Mouse (Mus musculus): ENCODE measurements around the gene Sycp1.

The Sycp1 gene

DNA sequence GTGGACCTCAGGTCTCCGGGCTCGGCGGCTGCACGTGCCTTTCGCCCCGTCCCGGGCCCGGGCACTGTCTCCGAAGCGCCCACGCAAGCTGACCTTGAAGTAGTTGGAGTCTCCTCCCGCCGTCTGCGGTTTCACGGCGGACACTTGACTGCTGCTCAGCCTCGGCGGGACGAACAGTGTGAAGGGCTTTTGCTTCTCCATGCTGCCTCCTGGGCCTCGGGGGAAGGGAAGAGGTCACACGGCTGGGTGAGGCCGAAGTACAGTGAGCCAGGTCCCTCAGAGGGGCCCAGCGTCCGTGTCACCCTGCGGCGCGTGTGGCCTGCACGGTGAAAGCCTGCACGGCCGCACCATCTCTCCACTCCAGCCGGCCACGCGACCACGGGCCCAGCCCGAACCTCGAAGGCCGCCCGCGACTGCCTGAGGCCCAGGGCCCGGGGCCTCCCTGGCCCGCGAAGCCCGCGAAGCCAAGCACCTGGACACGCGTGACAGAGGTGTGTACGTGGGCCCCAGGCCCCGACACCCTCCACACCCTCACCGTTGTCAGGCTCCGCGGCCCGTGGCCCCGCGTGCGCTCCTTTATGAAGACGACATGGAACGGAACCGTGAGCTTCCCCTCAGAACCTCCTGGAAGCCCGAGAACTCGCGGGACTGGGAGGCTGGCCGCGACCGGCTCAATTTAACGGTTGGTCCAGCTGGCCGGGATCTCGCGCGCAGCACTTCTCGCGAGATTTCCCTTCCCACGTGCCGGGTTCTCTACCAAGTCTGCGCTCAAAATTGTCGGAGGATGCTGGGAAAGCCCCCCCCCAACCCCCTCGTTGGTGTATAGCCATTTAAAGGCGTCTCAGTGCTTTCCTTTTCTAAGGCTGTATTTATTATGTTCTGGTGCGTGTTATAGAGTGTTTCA is at the start of gene Sycp1:
Gene Sycp1 (minus strand): TSS at position 650 of the 904 bp plus-strand sequence.
- no peak for DNase-seq

DNA sequence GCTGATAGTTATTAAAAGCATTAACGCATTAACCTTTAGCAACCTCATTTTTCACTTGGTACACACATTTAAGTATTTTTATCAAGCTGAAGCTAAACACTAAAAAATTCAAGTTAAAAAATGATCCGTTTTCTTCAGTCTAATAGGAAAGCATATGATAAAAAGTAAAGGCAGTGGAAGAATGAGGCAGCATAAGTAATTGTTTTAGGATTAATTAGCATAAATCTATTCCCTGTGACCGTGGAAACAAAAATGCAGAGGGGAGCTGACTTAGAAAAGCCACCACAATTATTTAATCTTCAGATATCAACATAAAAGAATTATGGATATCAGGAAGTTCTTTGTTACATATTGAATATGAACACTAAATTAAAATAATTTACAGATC is 44.4 kb upstream of the Sycp1 start:
- DNase-seq: no peak

DNA sequence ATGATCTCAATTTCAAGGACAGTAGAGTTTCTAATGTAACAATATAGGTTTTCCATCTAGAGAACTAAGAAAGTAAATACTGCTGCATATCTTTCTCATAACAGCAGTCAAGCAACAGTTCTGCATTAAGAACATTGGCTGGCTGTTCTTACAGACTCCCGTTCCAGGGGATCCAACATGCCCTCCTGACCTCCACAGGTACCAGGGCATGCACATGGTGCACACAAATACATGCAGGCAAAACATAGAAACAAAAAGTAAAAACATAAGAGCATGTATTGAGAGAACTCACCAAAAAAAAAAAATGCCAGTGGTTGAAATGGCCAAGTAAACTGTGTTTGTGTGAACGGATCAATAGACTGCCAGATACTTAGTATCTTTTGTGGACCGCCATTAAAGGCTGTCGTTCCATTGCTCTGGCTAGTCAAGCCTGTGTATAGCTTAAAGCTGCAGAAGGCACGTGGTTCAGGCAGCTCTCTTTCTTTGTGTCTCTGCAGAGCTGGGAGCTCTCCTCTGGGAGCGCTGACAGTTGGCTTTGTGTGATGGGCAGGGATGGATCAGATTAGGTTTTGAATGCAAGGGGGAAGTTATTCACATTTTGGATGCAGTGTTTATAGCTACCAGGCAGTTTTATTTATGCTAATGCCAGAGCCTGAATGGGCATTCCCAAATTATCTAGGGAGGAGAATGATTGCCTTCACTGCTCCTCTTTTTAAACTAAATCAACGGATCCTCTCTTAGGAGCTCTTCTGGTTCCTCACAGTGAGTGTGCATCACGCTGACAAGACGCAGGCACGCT is 43.8 kb upstream of the Sycp1 start:
- no peak for DNase-seq

DNA sequence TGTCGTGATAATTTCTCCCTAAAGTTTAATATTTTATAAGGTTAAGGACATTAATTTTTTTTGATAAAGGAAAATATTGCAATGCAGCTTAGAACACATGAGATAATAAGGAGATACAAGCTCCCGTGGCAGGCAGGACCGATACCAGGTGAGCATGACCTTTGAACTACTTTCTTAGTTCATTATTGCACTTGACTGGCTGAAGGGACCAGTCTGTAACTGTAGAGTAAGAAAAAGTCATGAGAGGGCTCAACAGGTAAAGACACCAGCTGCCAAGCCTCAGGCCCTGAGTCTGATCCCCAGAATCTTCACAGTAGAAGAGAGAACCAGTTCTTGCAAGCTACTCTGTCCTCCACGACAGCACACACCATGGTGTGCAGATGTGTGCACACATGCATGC is 41.0 kb upstream of the Sycp1 start:
- no peak for DNase-seq

DNA sequence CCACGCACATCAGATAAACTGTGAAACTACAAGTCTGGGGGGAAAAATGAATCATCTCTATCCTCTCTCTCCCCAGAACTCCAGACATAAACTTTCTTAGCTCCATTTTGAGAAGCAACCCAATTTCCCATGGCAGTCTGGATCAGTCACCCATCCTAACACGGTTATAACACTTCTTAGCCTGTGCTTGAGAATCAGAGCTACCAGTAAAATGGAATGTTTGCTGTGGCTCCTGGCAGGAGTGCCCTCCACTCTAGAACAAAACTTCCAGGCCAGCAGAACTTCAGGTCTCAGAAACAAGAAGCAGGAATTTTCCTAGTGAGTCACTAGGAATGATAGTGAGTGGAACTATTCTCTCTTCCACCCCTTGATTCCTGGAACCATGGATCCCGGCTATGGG is 34.6 kb upstream of the Sycp1 start:
- DNase-seq: no peak

DNA sequence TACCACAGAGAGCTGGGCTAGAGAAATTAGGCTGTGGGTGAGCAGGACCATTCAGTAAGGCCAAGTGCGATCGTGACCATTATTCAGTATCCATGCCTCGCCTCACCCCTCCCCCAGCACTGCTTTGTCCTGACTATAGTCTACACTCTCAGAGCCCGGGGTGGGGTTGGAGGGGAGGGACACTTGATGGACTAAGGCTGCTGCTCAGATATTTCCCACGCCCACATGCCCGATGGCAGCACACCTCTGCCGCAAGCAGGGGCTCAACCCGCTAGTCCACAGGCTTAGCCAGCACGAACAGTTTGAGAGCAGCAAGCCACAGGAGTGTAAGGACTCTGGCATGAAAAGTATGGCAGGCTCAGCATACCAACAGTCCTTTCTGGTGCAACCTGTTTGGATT is 34.2 kb upstream of the Sycp1 start:
- DNase-seq: no peak

DNA sequence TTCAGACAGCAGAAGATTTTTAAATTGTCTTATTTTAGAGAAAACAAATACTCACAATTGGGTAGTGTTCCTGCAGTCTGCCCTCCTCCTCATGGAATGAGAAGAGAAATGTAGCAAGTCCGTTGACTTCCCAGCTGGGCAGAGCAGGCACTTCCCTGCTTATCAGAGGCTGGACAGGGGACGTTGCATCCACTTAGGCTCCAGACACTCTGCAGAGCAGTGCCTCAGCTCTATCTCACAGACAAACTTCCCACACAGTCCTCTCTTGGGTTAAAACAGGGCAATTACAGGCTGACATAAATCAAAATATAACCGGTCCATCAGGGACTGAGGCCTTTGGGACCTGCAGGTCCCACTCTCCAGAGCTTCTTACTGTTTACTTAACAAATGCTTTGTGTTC is 28.1 kb upstream of the Sycp1 start, which contains the start of gene Nr1h5:
Gene Nr1h5 (minus strand): TSS at position 101 of the 400 bp plus-strand sequence.
- DNase-seq: no peak

DNA sequence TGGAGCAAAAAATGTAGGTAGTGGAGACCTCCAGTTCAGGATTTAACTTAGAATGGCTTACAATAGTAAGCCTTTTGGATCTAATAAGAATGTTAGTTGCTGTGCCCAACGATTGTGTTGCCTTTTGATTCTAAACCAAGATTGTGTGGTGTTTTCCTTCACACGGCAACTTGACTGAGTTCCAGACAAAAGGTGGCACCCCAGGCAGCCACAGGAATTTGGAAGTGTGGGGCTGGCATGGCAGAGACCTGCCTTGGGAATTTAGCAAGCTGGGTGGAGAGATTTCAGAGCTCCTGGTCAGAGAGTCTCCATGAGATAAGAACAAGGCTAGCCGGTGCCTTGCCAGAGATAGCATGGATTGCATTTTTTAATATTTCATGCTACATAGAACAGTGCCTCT is 19.7 kb upstream of the Sycp1 start:
- DNase-seq: no peak

DNA sequence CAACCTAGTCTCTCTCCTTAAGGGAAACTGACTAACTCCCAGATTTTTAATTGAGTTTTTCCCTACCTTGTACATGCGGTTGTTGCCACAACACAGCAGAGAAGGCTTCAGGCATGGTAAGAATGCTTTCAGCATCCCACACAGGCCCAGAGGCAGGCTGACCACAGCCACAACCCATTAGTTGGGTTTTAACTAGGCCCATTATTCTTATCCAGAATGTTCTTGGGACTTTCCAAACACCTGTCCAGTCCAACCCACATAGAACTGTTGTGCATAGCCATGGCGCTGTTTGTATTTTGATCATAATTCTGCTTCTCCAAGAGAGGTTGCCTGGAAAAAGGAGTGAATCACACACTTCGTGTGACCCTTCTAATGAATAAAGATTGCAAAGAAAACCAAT is 19.2 kb upstream of the Sycp1 start:
- DNase-seq: no peak

DNA sequence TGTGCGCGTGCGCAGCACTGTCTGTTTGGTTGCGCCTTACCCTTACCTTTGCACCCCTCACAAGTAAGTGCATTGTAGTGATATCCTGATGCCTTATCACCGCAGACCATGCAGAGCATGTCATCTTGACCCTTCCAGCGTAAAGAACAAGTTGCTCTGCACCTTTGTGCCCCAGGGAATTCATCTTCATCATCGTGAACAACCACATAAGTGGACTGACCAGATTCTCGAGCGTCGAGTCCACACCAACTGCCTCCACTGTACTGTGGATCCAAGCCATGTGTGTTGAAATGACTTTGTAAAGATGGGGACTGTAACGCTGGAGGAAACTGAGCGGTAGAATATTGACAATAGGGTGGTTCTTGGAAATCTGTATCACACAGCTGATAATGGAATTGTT is 18.6 kb upstream of the Sycp1 start:
- no peak for DNase-seq

DNA sequence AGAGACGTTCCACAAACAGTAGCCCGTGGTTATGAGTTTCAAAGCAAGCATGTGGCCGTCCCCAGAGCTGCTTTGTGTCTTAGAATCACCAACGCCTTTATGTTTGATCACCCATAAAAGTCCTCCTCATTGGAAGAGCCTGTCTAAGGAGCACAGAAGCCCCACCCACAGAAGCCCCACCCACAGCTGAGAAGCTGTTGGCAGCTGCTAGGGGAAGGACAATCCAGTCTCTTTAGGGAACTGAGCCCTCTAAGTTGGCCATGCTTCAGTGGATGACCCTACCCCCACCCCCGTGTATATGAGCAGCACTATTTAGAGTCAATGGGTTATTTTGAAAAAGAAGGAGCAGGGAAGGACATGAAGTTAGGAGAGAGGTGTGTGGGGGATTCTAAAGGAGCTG is 11.0 kb upstream of the Sycp1 start:
- DNase-seq: no peak

DNA sequence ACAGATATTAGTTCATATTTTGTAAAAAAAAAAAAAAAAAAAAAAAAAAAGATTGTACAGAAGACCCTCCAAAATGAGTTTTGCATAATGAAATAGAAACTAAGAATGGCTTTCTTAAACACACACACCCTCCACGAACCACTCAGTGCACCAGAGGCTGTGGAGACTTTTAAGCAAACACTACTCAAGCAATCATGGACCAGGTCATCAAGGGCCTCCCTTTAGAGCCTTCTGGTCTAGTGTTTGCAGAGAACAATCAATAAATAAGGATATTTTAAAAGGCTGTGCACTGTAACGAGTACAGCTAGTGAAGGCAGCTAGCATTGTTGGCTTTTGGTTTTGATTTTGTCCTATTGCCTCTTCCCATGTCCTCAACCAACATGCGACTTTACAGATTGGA is 10.4 kb upstream of the Sycp1 start:
- no peak for DNase-seq

DNA sequence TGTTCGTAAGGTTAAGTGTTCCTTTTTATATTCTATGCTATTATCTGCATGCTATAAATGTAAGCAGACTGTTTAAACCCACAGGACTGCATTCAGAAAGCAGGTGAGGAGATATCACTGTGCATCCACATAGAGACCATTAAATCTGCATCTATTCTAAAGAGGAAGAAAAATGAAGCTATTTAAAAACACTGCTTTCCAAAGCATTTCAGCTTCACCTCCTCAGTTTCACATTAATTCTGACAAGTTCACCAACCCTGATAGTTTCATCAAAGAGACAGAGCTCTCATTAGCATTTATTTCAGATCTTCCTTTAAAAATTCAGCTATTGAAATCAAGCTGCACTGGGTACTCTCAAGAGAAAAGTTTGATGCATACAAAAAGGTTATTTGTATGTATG is 2.2 kb upstream of the Sycp1 start:
- DNase-seq: no peak

DNA sequence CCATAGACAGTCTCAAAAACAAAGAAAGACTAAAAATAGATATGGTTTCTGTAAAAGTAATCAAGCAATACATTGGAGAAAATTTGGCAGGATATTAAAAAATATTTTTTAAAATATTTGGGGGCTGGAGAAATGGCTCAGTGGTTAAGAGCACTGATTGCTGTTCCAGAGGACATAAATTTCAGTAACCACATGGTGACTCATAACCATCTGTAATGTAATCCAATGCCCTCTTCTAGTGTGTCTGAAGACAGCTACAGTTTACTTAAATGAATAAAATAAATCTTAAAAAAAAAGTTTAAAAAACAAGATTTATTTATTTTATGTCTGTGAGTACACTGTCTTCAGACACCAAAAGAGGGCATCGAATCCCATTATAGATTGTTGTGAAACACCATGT is 36.8 kb downstream of the Sycp1 start:
- DNase-seq: no peak

DNA sequence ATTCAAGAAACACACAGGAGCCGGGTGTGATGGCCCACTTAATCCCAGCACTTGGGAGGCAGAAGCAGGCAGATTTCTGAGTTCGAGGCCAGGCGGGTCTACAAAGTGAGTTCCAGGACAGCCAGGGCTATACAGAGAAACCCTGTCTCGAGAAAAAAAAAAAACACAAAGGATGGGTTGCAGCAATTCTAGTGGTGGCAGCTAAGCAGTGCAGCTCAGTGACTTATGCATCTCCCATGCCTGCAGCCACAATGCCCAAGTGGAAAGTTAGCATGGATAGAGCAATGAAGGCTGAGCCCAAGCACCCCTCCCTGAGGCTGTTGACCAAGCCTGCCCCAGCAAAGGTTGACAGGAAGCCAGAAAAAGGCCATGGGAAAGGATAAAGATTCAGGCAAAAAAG is 55.4 kb downstream of the Sycp1 start:
- no peak for DNase-seq

DNA sequence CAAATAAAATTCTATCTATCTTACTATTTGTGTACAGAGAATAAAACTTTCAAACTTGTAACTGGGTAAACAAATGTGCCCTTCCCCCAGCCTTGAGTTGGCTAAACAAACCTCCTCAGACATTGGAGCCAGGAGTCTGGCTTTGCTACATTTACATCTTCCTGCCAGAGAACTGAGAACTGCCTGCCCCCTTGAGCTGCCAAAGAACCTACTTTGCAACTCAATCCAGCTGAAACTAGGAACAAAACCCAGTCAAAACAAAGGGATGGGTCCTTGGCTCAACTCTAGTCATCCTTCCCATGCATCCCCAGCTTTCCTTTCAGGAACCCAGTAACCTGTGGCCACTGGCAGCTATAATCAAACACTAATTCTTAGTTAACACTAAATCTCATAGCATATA is 87.2 kb downstream of the Sycp1 start:
- DNase-seq: no peak

DNA sequence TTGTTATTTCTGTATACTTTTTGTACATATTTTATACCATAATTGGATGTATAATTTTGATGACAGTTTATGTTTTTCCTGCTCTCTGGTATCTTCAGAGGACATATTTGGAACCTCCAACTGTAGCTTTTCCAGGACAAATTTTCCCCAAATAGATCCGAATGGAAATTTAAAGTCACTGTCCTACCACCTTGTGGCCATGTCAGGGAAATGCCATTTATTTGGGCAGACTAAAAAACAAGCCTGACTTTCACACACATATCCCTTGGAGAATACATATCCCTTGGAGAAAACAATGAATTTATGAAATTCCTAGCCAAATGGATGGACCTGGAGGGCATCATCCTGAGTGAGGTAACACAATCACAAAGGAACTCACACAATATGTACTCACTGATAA is 93.5 kb downstream of the Sycp1 start:
- no peak for DNase-seq

DNA sequence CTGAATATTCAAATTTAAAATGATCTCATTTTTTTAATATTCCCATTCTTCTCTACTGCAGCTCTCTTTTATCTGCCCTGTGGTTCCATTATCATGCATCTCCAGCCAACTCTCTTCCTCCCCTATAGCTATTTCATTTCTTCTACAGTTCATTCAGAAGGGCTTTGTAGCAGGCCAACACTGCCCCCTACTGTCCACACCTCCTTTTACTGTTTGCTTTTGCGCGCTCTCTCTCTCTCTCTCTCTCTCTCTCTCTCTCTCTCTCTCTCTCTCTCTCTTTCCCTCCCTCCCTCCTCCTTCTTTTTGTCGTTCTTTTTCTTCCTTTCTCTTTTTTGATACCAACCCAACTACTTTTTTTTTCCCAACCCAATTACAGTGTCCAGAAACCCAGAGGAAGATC is 132.0 kb downstream of the Sycp1 start:
- DNase-seq: peak; percentile 11

DNA sequence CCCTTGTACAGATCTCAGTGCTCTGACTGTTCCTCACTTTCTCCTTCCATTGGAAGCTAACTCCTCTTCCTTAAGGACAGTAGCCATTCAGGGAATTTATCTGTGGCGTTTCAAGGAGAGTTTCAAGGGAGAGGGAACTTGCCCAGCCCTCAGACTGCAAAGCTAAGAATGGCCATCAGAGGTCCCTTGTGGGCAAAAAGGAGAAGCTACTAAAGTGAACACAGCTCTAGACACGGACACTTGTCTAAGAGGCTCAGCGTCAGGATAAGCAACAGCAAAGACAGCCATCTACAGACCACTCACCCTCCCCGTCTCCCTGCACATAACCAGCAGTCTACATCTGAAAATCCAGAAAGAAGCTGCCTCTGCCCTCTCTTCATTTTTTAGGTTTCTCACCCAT is 148.5 kb downstream of the Sycp1 start:
- no peak for DNase-seq

DNA sequence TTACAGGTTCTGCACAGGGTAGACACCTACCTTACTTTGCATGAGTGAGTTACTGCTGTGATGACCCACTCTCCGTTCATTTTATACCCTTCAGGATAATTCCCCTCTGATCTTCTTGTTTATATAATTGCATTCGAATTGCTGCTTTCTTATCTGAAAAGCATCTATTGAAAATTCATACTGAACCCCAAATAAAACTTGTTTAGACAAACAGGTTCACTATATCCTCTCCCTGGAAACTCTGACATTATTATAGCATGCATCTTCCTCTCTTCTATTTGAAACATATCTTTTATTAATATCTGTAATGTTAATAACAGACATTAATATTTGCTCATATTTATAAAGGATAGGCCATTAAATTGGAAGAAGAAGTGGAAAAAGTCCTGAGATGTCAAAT is 153.3 kb downstream of the Sycp1 start, which contains the start of gene Tshb:
Gene Tshb (minus strand): TSS at position 101 of the 400 bp plus-strand sequence.
- DNase-seq: no peak

DNA sequence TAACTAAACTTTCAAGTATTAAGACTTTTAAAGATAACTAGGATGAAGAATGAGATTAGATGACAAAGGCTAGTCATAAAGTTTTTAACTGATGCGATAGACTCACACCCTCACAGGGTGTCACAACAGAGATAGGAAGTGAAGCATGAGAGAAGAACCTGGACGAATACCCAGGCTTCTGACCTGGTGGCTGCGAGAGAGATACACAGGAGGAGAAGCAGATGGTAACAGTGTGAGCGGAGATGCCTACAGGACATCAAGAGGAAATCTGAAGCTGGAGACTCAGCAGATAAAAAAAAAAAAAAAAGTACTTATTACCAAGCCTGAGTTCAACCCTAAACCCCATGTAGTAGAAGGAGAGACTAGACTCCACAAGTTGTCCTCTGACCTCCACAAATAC is 162.9 kb downstream of the Sycp1 start:
- no peak for DNase-seq

All from kidney, adult 11 months (tissue).